Mouse (Mus musculus) left cerebral cortex, postnatal 25 days (tissue): ENCODE measurements at regions not wholly inside any gene's neighbourhood (a gene's known extent, or its start where the extent isn't known, plus 50 kb on each side); places are given as distances from the start of the nearest gene placed in this dataset.
A peak's percentile ranks its signal among the peaks of the same experiment; 100 is the strongest.

Source experiments
- DNase-seq, 2 experiments: peaks; one replicate each; pipeline ENCODE4 v3.0.0; 2022; ENCODE audit warnings: low spot score in 2 of 2, mixed read lengths in 1 of 2
- intact Hi-C: fragments of 180-260 bp; cut with DNase I; formaldehyde crosslinking; loops from one replicate; pipeline ENCODE4 v1.15.1; 2025

- intact Hi-C loops: no loop called here
- DNase-seq: no peak
Measured at GRCm38 (mm10) chr16:47754671-47755070, 528.9 kb upstream of the Dppa4 start.

- no peak for DNase-seq
- intact Hi-C loops: no loop called here
Measured at GRCm38 (mm10) chr16:47758296-47758695, 525.2 kb upstream of the Dppa4 start.

GRCm38 (mm10) chr16:47765742-47766141 is 517.8 kb upstream of the Dppa4 start:
- intact Hi-C loops: no loop called here
- DNase-seq: peak; percentile 2 to 27

GRCm38 (mm10) chr16:47788515-47788914 is 495.0 kb upstream of the Dppa4 start:
- DNase-seq: no peak
- intact Hi-C loops: no loop called here

GRCm38 (mm10) chr16:47790666-47791065 is 492.9 kb upstream of the Dppa4 start:
- intact Hi-C loops: loop anchor here (10.0 kb wide), 2 partner anchors 94 to 266 kb away; no protein-coding TSS in a partner anchor
- DNase-seq: no peak

- peak in 1 of 2 experiments; percentile 85 for DNase-seq
- intact Hi-C loops: loop anchor here (10.0 kb wide), 2 partner anchors 93 to 267 kb away; no protein-coding TSS in a partner anchor
Measured at GRCm38 (mm10) chr16:47791456-47791855, 492.1 kb upstream of the Dppa4 start.

GRCm38 (mm10) chr16:47798838-47799237 is 484.7 kb upstream of the Dppa4 start:
- DNase-seq: no peak
- intact Hi-C loops: loop anchor here (10.0 kb wide), 2 partner anchors 86 to 274 kb away; no protein-coding TSS in a partner anchor

- DNase-seq: peak in 1 of 2 experiments; percentile 44
- intact Hi-C loops: no loop called here
Measured at GRCm38 (mm10) chr16:47843169-47843568, 440.4 kb upstream of the Dppa4 start.

- peak in 1 of 2 experiments; percentile 58 for DNase-seq
- intact Hi-C loops: no loop called here
Measured at GRCm38 (mm10) chr16:47851631-47852030, 431.9 kb upstream of the Dppa4 start.

GRCm38 (mm10) chr16:47859840-47860239 is 423.7 kb upstream of the Dppa4 start:
- intact Hi-C loops: no loop called here
- DNase-seq: no peak

- peak in 1 of 2 experiments; percentile 57 for DNase-seq
- intact Hi-C loops: loop anchor here (10.0 kb wide), 1 partner anchor 250 kb away; no protein-coding TSS in a partner anchor
Measured at GRCm38 (mm10) chr16:47875258-47875657, 408.3 kb upstream of the Dppa4 start.

- intact Hi-C loops: loop anchor here (5.0 to 10.0 kb wide), 4 partner anchors 89 to 1391 kb away; no protein-coding TSS in a partner anchor
- peak; percentile 30 to 47 for DNase-seq
Measured at GRCm38 (mm10) chr16:47883476-47883875, 400.1 kb upstream of the Dppa4 start.

- intact Hi-C loops: loop anchor here (10.0 kb wide), 3 partner anchors 92 to 688 kb away; no protein-coding TSS in a partner anchor
- peak in 1 of 2 experiments; percentile 83 for DNase-seq
Measured at GRCm38 (mm10) chr16:47887019-47887418, 396.5 kb upstream of the Dppa4 start.

GRCm38 (mm10) chr16:47900785-47901184 is 382.7 kb upstream of the Dppa4 start:
- intact Hi-C loops: no loop called here
- DNase-seq: no peak

- intact Hi-C loops: no loop called here
- peak in 1 of 2 experiments; percentile 9 for DNase-seq
Measured at GRCm38 (mm10) chr16:47938000-47938399, 345.5 kb upstream of the Dppa4 start.
